Comparison of ENCODE assay signal across 9 mouse cellular contexts in genomic region chr5:133889841-133890240, GRCm38 (mm10).
DNase-seq lines count a peak whose midpoint lies in the region; ATAC-seq and TF ChIP-seq lines count a peak whose summit lies in the region.
"Had no signal": no experiment of that assay in that cellular context is flagged by ENCODE, and none has a peak within 500 bp of the region (broad histone marks: within the 10 kb centered on the region; RNA-seq: fewer than 3 reads in every experiment).

No protein-coding gene starts in this region.

- no peak overlapping the region for H3K9ac ChIP-seq in forebrain, embryonic 12.5 days
- no peak overlapping the region for H3K9ac ChIP-seq in forebrain, embryonic 11.5 days (ENCODE audit: low read length)
- no peak overlapping the region for H3K9ac ChIP-seq in kidney, embryonic 14.5 days (ENCODE audit: low read depth, low read length)
- H3K9ac ChIP-seq: limb, embryonic 12.5 days had no signal

- 68% methylated on average over 8 of the region's 8 CpGs for WGBS in forebrain, embryonic 12.5 days
- 85% methylated on average over 8 of the region's 8 CpGs for WGBS in forebrain, embryonic 11.5 days
- WGBS in cerebellum, adult 2 months = 4% methylated on average over 8 of the region's 8 CpGs
- 58% methylated on average over 8 of the region's 8 CpGs for WGBS in kidney, embryonic 14.5 days

- H3K4me1 ChIP-seq in forebrain, embryonic 12.5 days = peaks cover 11% of the 10 kb centered on the region
- H3K4me1 ChIP-seq in forebrain, embryonic 11.5 days (replicated peaks; ENCODE audit: control insufficient read depth, insufficient read depth, low read length) = peaks cover 3% of the 10 kb centered on the region; the same call in 1 of the 2 replicates
- H3K4me1 ChIP-seq in cerebellum, adult 2 months (ENCODE audit: control insufficient read depth, insufficient read depth, low read length) = peaks cover 13% of the 10 kb centered on the region; the same call in 1 of the 2 replicates
- no peaks in the 10 kb centered on the region for H3K4me1 ChIP-seq in kidney, embryonic 14.5 days (ENCODE audit: control insufficient read depth, insufficient read depth, low read length)

- TF ChIP-seq POLR2A in cerebellum, adult 2 months (IDR thresholded peaks at IDR 0.05; ENCODE audit: borderline replicate concordance, insufficient read depth, low read length) = peak; percentile 43; the same call in 1 of the 2 replicates

- H3K36me3 ChIP-seq in forebrain, embryonic 12.5 days (replicated peaks) = no peaks in the 10 kb centered on the region
- no peaks in the 10 kb centered on the region for H3K36me3 ChIP-seq in forebrain, embryonic 11.5 days (ENCODE audit: control insufficient read depth, insufficient read depth, low read length)
- no peaks in the 10 kb centered on the region for H3K36me3 ChIP-seq in kidney, embryonic 14.5 days (ENCODE audit: control insufficient read depth, insufficient read depth, low read length)
- H3K36me3 ChIP-seq: limb, embryonic 12.5 days had no signal

- no peak for TF ChIP-seq CTCF in cerebellum, adult 2 months (IDR thresholded peaks at IDR 0.05; ENCODE audit: borderline replicate concordance, insufficient read depth, low read depth, low read length)

- H3K4me2 ChIP-seq in forebrain, embryonic 12.5 days = no peak overlapping the region
- no peak overlapping the region for H3K4me2 ChIP-seq in forebrain, embryonic 11.5 days (ENCODE audit: low read depth, low read length, severe bottlenecking)
- H3K4me2 ChIP-seq in kidney, embryonic 14.5 days (replicated peaks; ENCODE audit: low read depth, low read length) = no peak overlapping the region
- H3K4me2 ChIP-seq: limb, embryonic 12.5 days had no signal

- intact Hi-C loops in left cerebral cortex, postnatal 25 days (cut with DNase I) = no loop called here

- DNase-seq in forebrain, embryonic 11.5 days (ENCODE audit: low spot score) = no peak
- peak; percentile 91 to 96 for DNase-seq in cerebellum, adult 2 months
- peak; percentile 35 to 69 for DNase-seq in frontal cortex, postnatal 36 days (ENCODE audit: low spot score in 2 of 2)
- DNase-seq in left cerebral cortex, postnatal 25 days (ENCODE audit: low spot score in 2 of 2) = peak; percentile 53 to 84
- no peak for DNase-seq in spleen, postnatal 10 days (ENCODE audit: low spot score in 2 of 2)
- no peak for DNase-seq in embryo, embryonic 10.5 days (ENCODE audit: low spot score)

- H3K9me3 ChIP-seq in forebrain, embryonic 12.5 days = no peaks in the 10 kb centered on the region
- H3K9me3 ChIP-seq in forebrain, embryonic 11.5 days (ENCODE audit: control insufficient read depth, low read length) = no peaks in the 10 kb centered on the region
- H3K9me3 ChIP-seq in kidney, embryonic 14.5 days (ENCODE audit: control insufficient read depth, low read length) = no peaks in the 10 kb centered on the region
- H3K9me3 ChIP-seq: limb, embryonic 12.5 days had no signal

- no peak overlapping the region for H3K4me3 ChIP-seq in forebrain, embryonic 12.5 days (replicated peaks)
- no peak overlapping the region for H3K4me3 ChIP-seq in forebrain, embryonic 11.5 days (ENCODE audit: low read depth, low read length)
- H3K4me3 ChIP-seq in cerebellum, adult 2 months (replicated peaks; ENCODE audit: insufficient read depth, low read depth, low read length) = no peak overlapping the region
- H3K4me3 ChIP-seq in kidney, embryonic 14.5 days (ENCODE audit: low read length) = no peak overlapping the region
- H3K4me3 ChIP-seq: limb, embryonic 12.5 days had no signal

- peaks cover 8% of the 10 kb centered on the region; the same call in 1 of the 2 replicates for H3K27me3 ChIP-seq in forebrain, embryonic 12.5 days
- no peaks in the 10 kb centered on the region for H3K27me3 ChIP-seq in forebrain, embryonic 11.5 days (ENCODE audit: control insufficient read depth, insufficient read depth, low read length)
- no peaks in the 10 kb centered on the region for H3K27me3 ChIP-seq in cerebellum, adult 2 months (ENCODE audit: control insufficient read depth, insufficient read depth, low read length)
- H3K27me3 ChIP-seq in kidney, embryonic 14.5 days (ENCODE audit: control insufficient read depth, insufficient read depth, low read length) = no peaks in the 10 kb centered on the region

- no peak for ATAC-seq in forebrain, embryonic 12.5 days (ENCODE audit: low FRiP score)
- ATAC-seq in forebrain, embryonic 11.5 days (replicated peaks; ENCODE audit: low FRiP score) = no peak
- ATAC-seq in kidney, embryonic 14.5 days (ENCODE audit: low FRiP score, low TSS enrichment) = no peak

- H3K27ac ChIP-seq in forebrain, embryonic 12.5 days = peak overlapping the region; percentile 65
- H3K27ac ChIP-seq in forebrain, embryonic 11.5 days (ENCODE audit: low read depth, low read length) = no peak overlapping the region
- H3K27ac ChIP-seq in cerebellum, adult 2 months (ENCODE audit: insufficient read depth, low read length) = peak overlapping the region; percentile 31; the same call in 1 of the 2 replicates
- no peak overlapping the region for H3K27ac ChIP-seq in kidney, embryonic 14.5 days (ENCODE audit: low read depth, low read length)
- H3K27ac ChIP-seq: limb, embryonic 12.5 days had no signal

Comparison
In these comparisons a context has a peak if more than half of its experiments do, and no peak if none do; other contexts are left out.
1. H3K27ac ChIP-seq: peak in forebrain, embryonic 12.5 days (single experiment) and cerebellum, adult 2 months (single experiment); none in forebrain, embryonic 11.5 days (single experiment) and kidney, embryonic 14.5 days (single experiment).
2. DNase-seq: peak in cerebellum, adult 2 months (2 of 2), frontal cortex, postnatal 36 days (2 of 2) and left cerebral cortex, postnatal 25 days (2 of 2); none in forebrain, embryonic 11.5 days (single experiment), spleen, postnatal 10 days (0 of 2) and embryo, embryonic 10.5 days (single experiment).